Mouse (Mus musculus) hindbrain, postnatal 0 days (tissue): Measurements from ENCODE around the gene Zfp661. TPM values are rescaled to one million over a fixed set of nuclear protein-coding genes. Genes with fewer than 3 reads are reported as not detected.
A peak's percentile ranks its signal among the peaks of the same experiment; 100 is the strongest.

Experiments
- ATAC-seq: fragments of 200-750 bp; cut with Nextera tagmentation; 2 replicates; pipeline ENCODE4 v1.8.0; 2017; ENCODE audit warnings: mild to moderate bottlenecking, moderate TSS enrichment, moderate library complexity
- DNase-seq: peaks from one replicate; pipeline ENCODE4 v3.0.0-alpha.2; 2015; ENCODE audit warnings: low spot score
- H3K27ac ChIP-seq: fragments of 300-500 bp; sonication (generic); 2 replicates; pipeline ENCODE4 v1.5.1; 2014; ENCODE audit warnings: mild to moderate bottlenecking
- H3K27me3 ChIP-seq: fragments of 300-500 bp; sonication (generic); 2 replicates; pipeline ENCODE4 v1.6.1; 2014; ENCODE audit warnings: low read length, mixed read lengths; ENCODE audit not compliant: insufficient read depth
- H3K36me3 ChIP-seq: fragments of 300-500 bp; sonication (generic); 2 replicates; pipeline ENCODE4 v1.6.1; 2014; ENCODE audit warnings: low read length, mixed read lengths; ENCODE audit not compliant: insufficient read depth
- H3K4me1 ChIP-seq: fragments of 300-500 bp; sonication (generic); 2 replicates; pipeline ENCODE4 v1.6.1; 2014; ENCODE audit warnings: antibody characterized with exemption, low read length, mixed read lengths; ENCODE audit not compliant: insufficient read depth
- H3K4me2 ChIP-seq: fragments of 300-500 bp; sonication (generic); 2 replicates; pipeline ENCODE4 v1.6.1; 2014; ENCODE audit warnings: low read depth, mild to moderate bottlenecking, low read length, moderate library complexity, mixed read lengths
- H3K4me3 ChIP-seq: fragments of 300-500 bp; sonication (generic); 2 replicates; pipeline ENCODE4 v1.5.1; 2014; ENCODE audit warnings: low read length
- H3K9ac ChIP-seq: fragments of 300-500 bp; sonication (generic); replicated peaks from 2 replicates; pipeline ENCODE4 v1.6.1; 2014; ENCODE audit warnings: mild to moderate bottlenecking, low read length, moderate library complexity, mixed read lengths
- H3K9me3 ChIP-seq: fragments of 300-500 bp; sonication (generic); 2 replicates; pipeline ENCODE4 v1.6.1; 2016; ENCODE audit warnings: low read length, mixed read lengths
- CTCF ChIP-seq: IDR thresholded peaks from 2 replicates; pipeline ENCODE4 v1.5.1; 2016; ENCODE audit warnings: antibody characterized with exemption, control low read depth, low read depth
- WGBS: fragments of 180-500 bp; shearing (Covaris S2); extraction: QIAGEN DNeasy Blood & Tissue Kit; methylation state at CpG from one replicate; pipeline ENCODE4 v1.1.7; 2014; 5-methylcytosine and 5-hydroxymethylcytosine counted together
- polyA plus RNA-seq: library from polyadenylated mRNA; unstranded; fragments of >200 nt; fragmentation: Nextera tagmentation; extraction: Ambion mirVana; gene quantifications from 2 replicates; pipeline ENCODE4 v1.2.1, GENCODE M21; 2015
- total RNA-seq: library from RNA; depleted of rRNA; stranded (reverse); fragments of >200 nt; gene quantifications from 2 replicates; pipeline ENCODE4 v1.2.3, GENCODE M21; 2014

The Zfp661 gene
- total and polyA plus RNA-seq, 2 experiments from 2014 or later, result 4.3 to 6.0 TPM

GRCm38 (mm10) chr2:127590840-127591239 lies 3.9 kb upstream of the Zfp661 start:
- Histone ChIP-seq H3K4me1 (0 out of 2 replicates have a peak, but pooled peaks cover 11% of the 10 kb centered on the region), H3K27me3 (no peaks in the 10 kb centered on the region), H3K9ac (no peak overlapping the region), H3K4me3 (no peak overlapping the region), H3K27ac (no peak overlapping the region), H3K36me3 (peaks cover 31% of the 10 kb centered on the region), H3K9me3 (no peaks in the 10 kb centered on the region), H3K4me2 (no peak overlapping the region)
- 78% methylated on average over 4 of the region's 4 CpGs for WGBS
- ATAC-seq (no peak), DNase-seq (peak; percentile 12)
- peak; percentile 47 for TF ChIP-seq CTCF

GRCm38 (mm10) chr2:127590204-127590603 lies 3.3 kb upstream of the Zfp661 start:
- WGBS, result 83% methylated on average over 15 of the region's 15 CpGs
- Histone ChIP-seq H3K9me3 (no peaks in the 10 kb centered on the region), H3K4me2 (no peak overlapping the region)

GRCm38 (mm10) chr2:127588897-127589296 lies 2.0 kb upstream of the Zfp661 start:
- no peak for ATAC-seq
- no peak overlapping the region for H3K4me2 ChIP-seq
- no peak overlapping the region for H3K27ac ChIP-seq
- TF ChIP-seq CTCF, result no peak
- no peak overlapping the region for H3K4me3 ChIP-seq
- peaks cover 15% of the 10 kb centered on the region; the same call in 1 of the 2 replicates for H3K36me3 ChIP-seq
- H3K9ac ChIP-seq, result no peak overlapping the region
- DNase-seq, result no peak
- 94% methylated on average over 9 of the region's 9 CpGs for WGBS
- H3K27me3 ChIP-seq, result no peaks in the 10 kb centered on the region
- H3K9me3 ChIP-seq, result no peaks in the 10 kb centered on the region
- H3K4me1 ChIP-seq, result 0 out of 2 replicates have a peak, but pooled peaks cover 11% of the 10 kb centered on the region

More at GRCm38 (mm10) chr2:127590204-127590603, 3.3 kb upstream of the Zfp661 start:
- Histone ChIP-seq H3K27me3 (no peaks in the 10 kb centered on the region), H3K27ac (no peak overlapping the region), H3K4me1 (0 out of 2 replicates have a peak, but pooled peaks cover 11% of the 10 kb centered on the region), H3K36me3 (peaks cover 25% of the 10 kb centered on the region), H3K4me3 (no peak overlapping the region), H3K9ac (no peak overlapping the region)
- ATAC-seq (no peak), DNase-seq (no peak)
- no peak for TF ChIP-seq CTCF

- WGBS, result 0% methylated on average over 22 of the region's 22 CpGs
- Histone ChIP-seq H3K9me3 (no peaks in the 10 kb centered on the region), H3K27ac (peak overlapping the region; percentile 96), H3K36me3 (peaks cover 9% of the 10 kb centered on the region; the same call in 1 of the 2 replicates), H3K4me3 (peak overlapping the region; percentile 94), H3K9ac (peak overlapping the region; percentile 78), H3K27me3 (no peaks in the 10 kb centered on the region), H3K4me1 (0 out of 2 replicates have a peak, but pooled peaks cover 11% of the 10 kb centered on the region), H3K4me2 (peak overlapping the region; percentile 83)
- no peak for DNase-seq
- peak; percentile 28 for ATAC-seq
- no peak for TF ChIP-seq CTCF
These were observed 585 bp upstream of the Zfp661 start for GRCm38 (mm10) chr2:127587514-127587844.

- 0 out of 2 replicates have a peak, but pooled peaks have one; percentile 13 for TF ChIP-seq CTCF
- under 1% methylated on average over 24 of the region's 24 CpGs for WGBS
- H3K9me3 ChIP-seq, result no peaks in the 10 kb centered on the region
- H3K4me3 ChIP-seq, result peak overlapping the region; percentile 60
- DNase-seq, result peak; percentile 97
- H3K36me3 ChIP-seq, result no peaks in the 10 kb centered on the region
- peak overlapping the region; percentile 86 for H3K4me2 ChIP-seq
- 0 out of 2 replicates have a peak, but pooled peaks cover 11% of the 10 kb centered on the region for H3K4me1 ChIP-seq
- H3K27me3 ChIP-seq, result no peaks in the 10 kb centered on the region
- peak overlapping the region; percentile 68 for H3K9ac ChIP-seq
- ATAC-seq, result peak; percentile 90
- peak overlapping the region; percentile 51; the same call in 1 of the 2 replicates for H3K27ac ChIP-seq
These were observed 2.4 kb downstream of the Zfp661 start for GRCm38 (mm10) chr2:127584436-127584858.

GRCm38 (mm10) chr2:127573322-127573721 lies 13.6 kb downstream of the Zfp661 start:
- Histone ChIP-seq H3K4me2 (no peak overlapping the region), H3K27ac (no peak overlapping the region), H3K36me3 (peaks cover 15% of the 10 kb centered on the region), H3K27me3 (no peaks in the 10 kb centered on the region), H3K9me3 (peaks cover 5% of the 10 kb centered on the region; the same call in 1 of the 2 replicates), H3K9ac (no peak overlapping the region), H3K4me3 (no peak overlapping the region), H3K4me1 (no peaks in the 10 kb centered on the region)
- TF ChIP-seq CTCF, result no peak
- no peak for ATAC-seq
- DNase-seq, result no peak
- 73% methylated on average over 1 of the region's 1 CpGs for WGBS
